Mouse (Mus musculus) thymus, adult 2 months (tissue): ENCODE data around the gene Comt. TPM values are rescaled to one million over a fixed set of nuclear protein-coding genes. Genes with fewer than 3 reads are reported as not detected.

Experiments used
- DNase-seq: peaks from one replicate; pipeline ENCODE4 v3.0.0; 2021
- H3K27ac ChIP-seq: fragments of 200-500 bp; 2 replicates; pipeline ENCODE4 v1.5.1; 2012; ENCODE audit warnings: low read length, control low read depth; ENCODE audit not compliant: control insufficient read depth, insufficient read depth
- H3K27me3 ChIP-seq: fragments of 200-500 bp; 2 replicates; pipeline ENCODE4 v1.6.1; 2012; ENCODE audit warnings: mild to moderate bottlenecking, low read length, moderate library complexity, mixed read lengths; ENCODE audit not compliant: control insufficient read depth, insufficient read depth
- H3K36me3 ChIP-seq: fragments of 200-500 bp; 2 replicates; pipeline ENCODE4 v1.6.1; 2012; ENCODE audit warnings: mild to moderate bottlenecking, low read length, moderate library complexity; ENCODE audit not compliant: control insufficient read depth, insufficient read depth
- H3K4me1 ChIP-seq: fragments of 200-500 bp; replicated peaks from 2 replicates; pipeline ENCODE4 v1.6.1; 2012; ENCODE audit warnings: low read length; ENCODE audit not compliant: control insufficient read depth, insufficient read depth
- H3K4me3 ChIP-seq: fragments of 200-500 bp; 2 replicates; pipeline ENCODE4 v1.5.1; 2012; ENCODE audit warnings: mild to moderate bottlenecking, low read length, control low read depth, moderate library complexity; ENCODE audit not compliant: control insufficient read depth, insufficient read depth
- CTCF ChIP-seq: fragments of 200-500 bp; IDR thresholded peaks from 2 replicates; pipeline ENCODE4 v1.5.1; 2012; ENCODE audit warnings: mild to moderate bottlenecking, control low read depth, low read length, moderate library complexity, borderline replicate concordance; ENCODE audit not compliant: control insufficient read depth, poor library complexity, insufficient read depth; ENCODE audit errors: extremely low read depth
- POLR2A ChIP-seq: fragments of 200-500 bp; IDR thresholded peaks from 2 replicates; pipeline ENCODE4 v1.6.1; 2012; ENCODE audit warnings: mild to moderate bottlenecking, low read length, control low read depth, moderate library complexity; ENCODE audit not compliant: control insufficient read depth, poor library complexity, insufficient read depth; ENCODE audit errors: extremely low read depth
- WGBS: fragments of 180-500 bp; shearing (Covaris S2); methylation state at CpG from one replicate; pipeline ENCODE4 v1.1.7; 2018; 5-methylcytosine and 5-hydroxymethylcytosine counted together
- polyA plus RNA-seq: library from polyadenylated mRNA; depleted of rRNA; stranded (reverse); fragments of >200 nt; gene quantifications from 2 replicates; pipeline ENCODE4 v1.2.3, GENCODE M21; 2012; rRNA removed

Comt gene
- polyA plus RNA-seq = 104 and 108 TPM in 2 replicates

DNA sequence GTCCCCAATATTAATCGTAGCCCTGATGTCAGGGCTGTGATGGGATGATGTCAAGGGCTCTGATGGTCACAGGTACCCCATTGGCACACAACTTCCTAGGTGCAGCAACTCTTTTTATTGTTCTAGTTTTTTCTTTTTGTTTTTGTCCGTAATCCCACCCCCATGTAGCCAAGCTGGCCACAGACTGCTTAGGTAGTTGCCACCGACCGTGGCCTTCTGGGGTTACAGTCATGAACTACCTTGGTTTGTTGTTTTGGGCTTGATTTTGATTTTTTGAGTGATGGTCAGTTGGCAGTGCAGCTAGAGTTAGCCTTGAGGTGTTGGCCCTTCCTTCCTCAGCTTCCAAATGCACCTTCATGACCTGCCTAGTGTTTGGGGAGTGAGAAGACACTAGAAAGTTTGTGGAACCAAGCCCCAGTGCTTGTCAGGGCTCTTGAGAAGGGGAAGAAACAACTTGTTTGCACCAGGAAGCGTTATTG is at the start of gene Comt:
Comt (minus strand) TSS at position 51 of the 479 bp plus-strand sequence.
- no peak for TF ChIP-seq POLR2A
- TF ChIP-seq CTCF = no peak
- Histone ChIP-seq H3K27ac (0 out of 2 replicates have a peak within 1 kb of the TSS, but pooled peaks have one; percentile 5), H3K36me3 (no peaks in the 10 kb centered on the region), H3K4me3 (peak within 1 kb of the TSS; percentile 78), H3K27me3 (no peaks in the 10 kb centered on the region), H3K4me1 (peaks cover 27% of the 10 kb centered on the region)
- no peak for DNase-seq
- WGBS = 57% methylated on average over 5 of the region's 5 CpGs

DNA sequence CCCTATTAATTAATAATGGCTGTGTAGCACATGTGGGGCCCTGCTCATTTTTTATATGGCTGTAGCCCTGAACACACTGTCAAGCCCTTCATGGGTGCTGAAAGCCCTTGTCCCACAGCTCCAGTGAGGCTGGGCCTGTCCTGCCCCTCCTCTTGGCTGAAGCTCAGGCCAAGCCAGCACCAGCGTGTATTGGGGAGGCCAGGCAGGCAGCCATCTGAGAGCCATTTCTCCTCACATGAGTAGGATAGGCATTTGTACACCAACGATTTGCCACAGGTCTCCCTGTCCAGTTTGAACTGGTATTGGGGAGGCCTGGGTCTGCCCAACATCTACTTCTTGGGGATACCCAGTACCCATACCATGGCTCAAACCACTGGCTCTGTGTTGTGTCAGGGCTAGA is 47.4 kb upstream of the Comt start:
- Histone ChIP-seq H3K27ac (no peak overlapping the region), H3K36me3 (no peaks in the 10 kb centered on the region), H3K4me1 (peaks cover 33% of the 10 kb centered on the region), H3K4me3 (no peak overlapping the region), H3K27me3 (no peaks in the 10 kb centered on the region)
- WGBS = 98% methylated on average over 2 of the region's 2 CpGs
- DNase-seq = no peak
- no peak for TF ChIP-seq POLR2A
- no peak for TF ChIP-seq CTCF

- H3K36me3 ChIP-seq = no peaks in the 10 kb centered on the region
- H3K27me3 ChIP-seq = no peaks in the 10 kb centered on the region
- TF ChIP-seq POLR2A = no peak
- TF ChIP-seq CTCF = no peak
- peaks cover 33% of the 10 kb centered on the region for H3K4me1 ChIP-seq
- 92% methylated on average over 8 of the region's 8 CpGs for WGBS
- H3K4me3 ChIP-seq = no peak overlapping the region
- no peak for DNase-seq
- no peak overlapping the region for H3K27ac ChIP-seq
Observed at GRCm38 (mm10) chr16:18472976-18473375, 46.3 kb upstream of the Comt start.

- no peaks in the 10 kb centered on the region for H3K27me3 ChIP-seq
- WGBS = 97% methylated on average over 4 of the region's 4 CpGs
- DNase-seq = no peak
- H3K27ac ChIP-seq = no peak overlapping the region
- H3K4me3 ChIP-seq = no peak overlapping the region
- H3K4me1 ChIP-seq = peaks cover 33% of the 10 kb centered on the region
- no peak for TF ChIP-seq CTCF
- TF ChIP-seq POLR2A = no peak
- no peaks in the 10 kb centered on the region for H3K36me3 ChIP-seq
Observed at GRCm38 (mm10) chr16:18472416-18472815, 45.8 kb upstream of the Comt start.

DNA sequence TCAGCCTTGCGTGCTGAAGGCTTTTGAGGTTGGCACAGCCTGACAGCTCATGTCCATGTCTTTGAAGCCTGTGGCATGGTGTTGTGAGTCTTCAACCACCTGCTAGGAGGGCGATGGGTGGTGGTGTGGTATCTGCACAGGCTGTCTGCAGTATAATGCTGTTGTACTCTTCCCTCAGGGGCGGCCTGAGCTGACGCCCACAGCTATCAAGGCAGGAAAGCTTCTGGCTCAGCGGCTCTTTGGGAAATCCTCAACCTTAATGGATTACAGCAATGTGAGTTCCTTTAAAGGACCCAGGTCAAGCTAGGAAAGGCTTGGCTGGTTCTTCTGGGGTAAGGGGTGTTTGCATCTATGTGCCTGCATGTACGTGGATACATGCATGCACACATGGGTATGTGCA is 45.3 kb upstream of the Comt start:
- WGBS = 72% methylated on average over 6 of the region's 6 CpGs
- Histone ChIP-seq H3K27me3 (no peaks in the 10 kb centered on the region), H3K4me1 (peaks cover 33% of the 10 kb centered on the region), H3K4me3 (no peak overlapping the region), H3K27ac (no peak overlapping the region), H3K36me3 (no peaks in the 10 kb centered on the region)
- no peak for DNase-seq
- TF ChIP-seq CTCF = no peak
- TF ChIP-seq POLR2A = no peak

- no peak for DNase-seq
- no peak overlapping the region for H3K4me3 ChIP-seq
- no peaks in the 10 kb centered on the region for H3K27me3 ChIP-seq
- TF ChIP-seq CTCF (no peak), POLR2A (no peak)
- WGBS = 85% methylated on average over 11 of the region's 11 CpGs
- peaks cover 33% of the 10 kb centered on the region for H3K4me1 ChIP-seq
- H3K36me3 ChIP-seq = no peaks in the 10 kb centered on the region
- no peak overlapping the region for H3K27ac ChIP-seq
Observed at GRCm38 (mm10) chr16:18471381-18471955, 44.8 kb upstream of the Comt start.
